Mouse (Mus musculus): ENCODE measurements around the gene Lrrc4b.

Lrrc4b gene

DNA sequence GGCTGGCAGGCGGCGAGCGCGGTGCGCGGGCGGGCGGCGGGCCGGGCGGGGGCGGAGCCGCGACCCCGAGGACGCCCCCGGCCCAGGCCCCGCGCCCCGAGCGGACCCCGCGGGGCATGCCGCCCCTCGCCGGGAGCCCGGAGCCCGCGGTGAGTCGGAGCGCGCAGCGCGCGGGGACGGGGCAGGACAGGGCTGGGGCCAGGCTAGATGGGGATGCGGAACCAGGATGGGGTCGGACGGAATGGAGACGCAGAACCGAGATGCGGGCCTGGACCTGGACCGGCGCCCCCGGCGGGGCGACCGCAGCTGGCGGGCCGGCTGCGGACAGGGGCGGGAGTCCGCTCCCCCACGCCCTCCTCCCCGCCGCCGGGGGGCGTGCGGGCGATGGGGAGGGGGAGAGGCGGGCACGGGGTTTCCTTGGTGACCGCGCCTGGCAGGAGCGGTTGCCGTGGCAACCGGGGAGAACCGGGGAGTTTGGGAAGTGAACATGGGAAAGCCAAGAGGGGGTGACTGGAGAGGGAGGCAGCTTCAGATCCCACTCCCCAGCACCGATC, at the start of gene Lrrc4b:
Gene Lrrc4b (plus strand): TSS at position 51 of the 554 bp plus-strand sequence.
- DNase-seq (ENCODE audit: low spot score in 2 of 2) = no peak

DNA sequence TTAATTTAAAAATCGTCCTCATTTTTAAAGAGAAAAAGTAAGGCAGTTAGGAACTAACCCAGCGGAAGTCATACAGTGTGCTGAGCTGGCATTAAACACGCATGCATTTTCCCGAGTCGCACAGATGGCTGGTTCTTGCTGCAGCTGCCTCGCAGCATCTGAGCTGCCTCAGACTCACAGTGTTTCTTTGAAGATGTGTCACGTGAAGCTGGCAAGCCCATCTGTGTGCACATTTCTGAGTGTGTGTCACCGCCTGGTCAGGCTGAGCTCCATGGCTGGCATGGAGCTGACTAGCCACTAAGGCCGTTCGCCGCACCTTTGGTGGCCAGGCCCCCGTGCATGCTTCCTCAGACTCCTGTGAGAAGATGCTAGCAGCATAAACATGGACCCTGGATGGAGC, 46.3 kb upstream of the Lrrc4b start:
- DNase-seq (ENCODE audit: low spot score in 2 of 2) = no peak

DNA sequence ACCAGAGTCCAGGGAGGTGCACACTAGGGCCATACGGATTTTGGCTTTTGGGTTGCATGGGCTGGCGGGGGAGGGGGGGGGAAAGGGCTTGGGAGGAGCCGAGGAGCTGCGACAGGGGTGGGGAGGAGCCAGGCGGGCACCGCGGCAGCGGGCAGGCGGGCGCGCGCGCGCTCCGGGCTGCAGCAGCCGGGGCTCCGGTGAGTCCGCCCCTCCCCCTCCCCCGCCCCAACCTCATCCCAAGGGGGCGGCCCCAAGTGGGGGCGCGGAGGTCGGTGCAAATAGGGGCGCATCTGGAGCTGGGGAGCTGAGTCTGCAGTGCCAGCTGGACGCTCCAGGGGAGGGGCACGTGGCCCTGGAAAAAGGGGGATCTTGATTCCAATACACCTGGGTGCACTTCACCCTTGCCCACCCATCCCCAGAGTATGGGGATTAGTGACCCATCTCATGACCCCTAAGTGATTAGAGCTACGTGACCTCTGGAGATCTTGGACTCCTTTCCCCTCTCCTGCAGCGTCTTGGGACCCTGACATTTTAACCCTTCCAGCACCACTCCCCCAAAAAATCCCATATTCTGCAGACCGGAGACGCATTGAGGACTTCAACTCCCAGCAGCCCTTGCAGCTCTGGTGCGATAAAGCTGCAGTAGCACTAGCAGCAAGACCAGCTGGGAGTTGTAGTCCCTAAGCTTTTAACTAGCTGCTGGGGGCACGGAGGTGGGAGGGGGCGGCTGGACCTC, 44.7 kb upstream of the Lrrc4b start, which contains the start of gene Syt3:
Gene Syt3 (plus strand): TSS at position 123 of the 736 bp plus-strand sequence.
- DNase-seq (ENCODE audit: low spot score in 2 of 2) = no peak

DNA sequence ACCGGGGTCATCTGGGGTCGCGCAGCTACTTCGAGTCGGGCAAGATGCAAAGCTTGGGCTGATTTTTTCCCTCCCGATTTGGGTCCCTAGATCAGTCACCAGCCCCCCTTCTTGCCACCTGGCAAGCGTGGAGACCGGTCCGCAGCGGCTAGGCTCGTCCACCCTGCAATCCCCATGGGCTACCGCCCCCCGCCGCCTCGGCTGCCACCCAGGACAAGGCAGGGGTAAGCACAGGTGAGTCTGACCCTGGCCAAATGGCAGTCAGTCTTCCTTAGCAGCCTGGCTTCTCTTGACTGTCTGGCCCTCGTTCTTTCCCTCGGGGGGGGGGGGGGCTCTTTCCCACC, 44.1 kb upstream of the Lrrc4b start:
- DNase-seq (ENCODE audit: low spot score in 2 of 2) = no peak

DNA sequence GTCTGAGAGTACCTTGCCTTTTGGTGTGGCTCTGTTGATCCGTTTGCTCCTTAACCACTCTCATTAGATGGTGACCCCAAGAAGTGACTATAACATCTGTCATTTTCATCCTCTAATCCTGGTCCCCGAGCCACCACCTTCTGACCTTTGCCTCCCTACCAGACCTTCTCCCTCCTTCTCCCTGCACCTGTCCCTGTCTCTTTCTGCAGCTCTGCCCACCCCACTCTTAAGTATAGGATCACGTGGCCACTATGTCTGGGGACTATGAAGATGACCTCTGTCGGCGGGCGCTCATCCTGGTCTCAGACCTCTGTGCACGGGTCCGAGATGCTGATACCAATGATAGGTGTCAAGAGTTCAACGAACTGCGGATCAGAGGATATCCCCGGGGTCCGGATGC, 43.1 kb upstream of the Lrrc4b start, which contains the start of gene 1700008O03Rik:
Gene 1700008O03Rik (minus strand): TSS at position 101 of the 400 bp plus-strand sequence.
- DNase-seq (ENCODE audit: low spot score in 2 of 2) = no peak

DNA sequence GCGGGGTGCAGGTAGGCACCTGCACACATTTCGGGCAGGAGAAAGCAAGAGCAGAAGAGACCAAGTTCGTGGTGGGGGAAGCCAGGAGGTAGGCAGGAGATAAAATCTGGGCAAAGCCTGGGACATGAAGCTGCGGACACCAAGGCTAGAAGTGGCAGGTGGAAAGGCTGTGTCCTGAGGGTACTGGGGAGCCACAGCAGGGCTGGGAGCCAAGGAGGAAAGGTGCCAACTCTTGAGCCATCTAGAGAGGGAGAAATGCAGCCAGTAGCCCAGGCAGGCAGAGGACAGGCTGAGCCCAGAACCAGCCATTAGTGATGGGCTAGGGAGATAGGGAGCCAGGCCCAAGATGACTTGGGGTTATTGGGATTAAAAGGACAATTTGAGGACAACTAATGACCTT, 37.0 kb upstream of the Lrrc4b start:
- DNase-seq (ENCODE audit: low spot score in 2 of 2) = no peak

DNA sequence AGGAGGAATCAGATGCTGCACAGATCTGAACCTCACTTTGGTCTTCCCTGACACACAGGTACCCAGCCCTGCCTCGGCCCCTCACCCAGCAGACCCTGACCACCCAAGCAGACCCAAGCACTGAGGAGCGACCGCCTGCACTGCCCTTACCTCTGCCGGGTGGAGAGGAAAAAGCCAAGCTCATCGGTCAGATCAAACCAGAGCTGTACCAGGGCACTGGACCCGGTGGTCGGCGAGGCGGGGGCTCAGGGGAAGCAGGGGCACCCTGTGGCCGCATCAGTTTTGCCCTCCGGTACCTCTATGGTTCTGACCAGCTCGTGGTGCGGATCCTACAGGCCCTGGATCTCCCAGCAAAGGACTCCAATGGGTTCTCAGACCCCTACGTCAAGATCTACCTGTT, 36.5 kb upstream of the Lrrc4b start:
- DNase-seq (ENCODE audit: low spot score in 2 of 2) = no peak

DNA sequence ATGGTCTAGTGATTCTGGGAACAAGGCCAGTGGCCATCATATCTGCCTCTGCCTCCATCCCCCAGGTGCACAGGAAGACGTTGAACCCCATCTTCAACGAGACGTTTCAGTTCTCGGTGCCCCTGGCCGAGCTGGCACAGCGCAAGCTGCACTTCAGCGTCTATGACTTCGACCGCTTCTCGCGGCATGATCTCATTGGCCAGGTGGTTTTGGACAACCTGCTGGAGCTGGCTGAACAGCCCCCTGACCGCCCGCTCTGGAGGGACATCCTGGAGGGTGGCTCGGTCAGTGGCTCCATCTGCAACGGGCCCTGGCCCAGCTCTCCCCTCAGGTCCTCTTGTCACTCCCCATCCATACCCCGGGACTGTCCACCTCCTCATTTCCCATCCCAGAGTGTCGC, 35.5 kb upstream of the Lrrc4b start:
- DNase-seq (ENCODE audit: low spot score in 2 of 2) = no peak

DNA sequence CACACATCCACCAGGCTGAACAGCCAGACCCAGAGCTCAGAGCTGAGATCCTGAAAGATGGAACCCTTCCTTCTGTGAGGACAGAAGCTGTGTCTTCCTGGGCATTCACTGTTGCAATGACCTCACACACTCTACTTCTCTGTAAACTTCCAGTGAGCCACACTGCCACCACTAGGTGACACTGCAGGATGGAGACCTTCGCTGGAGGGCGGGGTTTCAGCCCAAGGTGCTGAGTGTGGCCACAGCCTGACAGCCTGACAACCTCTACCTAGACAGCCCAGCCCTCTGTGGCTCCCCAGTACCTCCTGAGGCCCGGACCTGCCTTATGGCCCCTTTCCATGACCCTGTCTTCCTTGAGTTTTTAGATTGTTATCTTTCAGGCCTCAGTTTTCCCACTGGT, 30.2 kb upstream of the Lrrc4b start:
- DNase-seq (ENCODE audit: low spot score in 2 of 2) = peak; percentile 62 to 80

DNA sequence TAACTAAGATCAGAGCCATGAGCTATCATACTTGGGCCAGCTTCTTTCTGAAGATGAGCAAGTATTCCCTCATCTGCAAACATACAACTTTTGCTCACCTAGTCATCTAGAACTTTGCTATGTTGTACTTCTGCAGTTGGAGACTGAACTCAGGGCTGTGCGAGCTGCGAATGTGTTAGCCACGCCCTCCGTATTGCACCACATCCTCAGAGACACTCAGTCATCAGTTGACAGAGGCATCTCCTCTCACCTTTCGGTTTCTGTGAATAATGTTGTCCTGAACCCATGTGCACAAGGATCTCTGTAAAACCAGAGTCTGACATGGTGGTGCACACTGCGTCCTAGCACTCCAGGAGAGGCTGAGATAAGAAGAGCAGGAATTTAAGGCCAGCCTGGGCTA, 27.1 kb upstream of the Lrrc4b start:
- DNase-seq (ENCODE audit: low spot score in 2 of 2) = no peak

DNA sequence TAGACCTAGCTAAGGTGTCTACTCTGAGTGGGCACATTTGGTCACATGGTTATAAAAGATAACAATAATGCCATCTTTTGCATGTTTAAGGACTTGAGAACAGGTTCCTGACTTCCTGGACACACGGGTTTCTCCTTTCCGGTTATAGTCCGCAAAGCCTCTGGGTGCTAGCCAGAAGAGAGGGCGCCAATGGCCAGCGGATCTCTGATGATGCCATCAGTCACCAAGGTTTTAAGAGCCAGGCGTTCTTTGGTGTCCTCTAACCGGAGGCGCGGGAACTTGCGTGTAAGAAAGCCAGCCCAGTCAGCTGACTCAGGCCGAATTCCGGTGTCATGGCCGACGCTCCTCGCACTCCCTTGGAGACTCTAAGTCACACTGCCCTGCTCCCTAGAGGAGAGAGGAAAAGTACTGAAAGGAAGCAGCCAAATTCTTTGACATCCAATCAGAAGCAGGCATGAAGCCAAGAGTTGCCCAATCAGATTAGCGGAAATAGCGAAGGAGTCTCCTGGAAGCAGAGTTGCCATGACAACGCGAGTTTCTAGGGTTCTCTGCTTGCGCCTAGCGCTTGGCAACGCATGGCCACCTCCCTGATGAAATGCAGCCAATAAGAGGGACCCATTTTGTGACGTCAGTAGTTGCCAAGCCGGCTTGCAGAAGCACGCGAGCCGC, 23.3 kb upstream of the Lrrc4b start:
- DNase-seq (ENCODE audit: low spot score in 2 of 2) = peak; percentile 63 to 75

DNA sequence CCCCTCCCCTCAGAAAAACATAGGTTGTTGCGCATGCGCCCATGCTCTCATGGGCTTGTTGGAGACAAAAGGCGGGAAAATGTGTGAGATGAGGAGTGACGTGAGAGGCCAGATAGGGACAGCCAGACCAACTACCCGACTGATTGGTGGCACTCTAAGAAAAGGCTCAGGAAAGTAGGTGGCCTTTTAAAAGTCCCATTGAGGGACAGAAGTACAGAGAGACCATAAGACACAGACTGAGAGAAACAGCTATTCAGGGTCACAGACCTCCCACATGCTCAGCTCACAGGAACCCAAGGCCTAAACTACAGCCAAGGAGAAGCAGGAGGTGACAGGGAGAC, 22.8 kb upstream of the Lrrc4b start:
- no peak for DNase-seq (ENCODE audit: low spot score in 2 of 2)

DNA sequence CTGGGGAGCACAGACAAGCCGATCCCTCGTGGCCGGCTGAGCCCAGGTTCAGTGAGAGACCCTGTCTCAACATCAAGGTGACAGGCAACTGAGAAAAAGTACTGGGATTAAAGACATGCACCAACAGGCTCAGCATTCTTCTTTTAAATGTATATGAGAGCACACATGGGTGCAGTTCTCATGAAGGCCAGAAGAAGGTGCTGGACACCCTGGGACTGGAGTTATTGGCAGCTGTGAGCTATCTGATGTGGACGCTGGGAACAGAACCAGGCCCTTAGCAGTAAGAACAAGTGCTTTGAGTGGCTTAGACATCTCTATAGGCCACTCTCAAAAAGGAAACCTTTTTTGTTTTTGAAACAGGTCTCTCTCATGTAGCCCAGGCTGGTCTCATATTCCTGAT, 17.7 kb upstream of the Lrrc4b start:
- no peak for DNase-seq (ENCODE audit: low spot score in 2 of 2)

DNA sequence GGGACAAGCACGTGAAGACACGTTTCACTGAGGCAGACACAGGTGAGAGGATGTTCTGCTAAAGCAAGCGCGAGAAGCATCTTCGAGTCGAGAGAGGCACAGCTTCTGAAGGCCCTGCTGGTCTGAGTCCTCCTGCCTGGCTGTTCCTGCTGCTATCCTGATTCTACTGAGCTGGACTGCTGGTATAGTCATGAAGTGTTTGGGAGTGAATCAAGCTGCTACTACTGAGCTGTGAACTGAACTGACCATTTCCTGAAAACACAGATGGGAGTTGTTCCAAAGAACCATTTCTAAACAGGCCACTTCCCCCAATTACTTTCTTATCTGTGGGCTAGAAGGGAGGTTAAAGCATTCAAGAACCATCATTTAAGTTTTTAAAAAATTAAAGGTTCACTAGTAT, 15.5 kb upstream of the Lrrc4b start:
- DNase-seq (ENCODE audit: low spot score in 2 of 2) = no peak

DNA sequence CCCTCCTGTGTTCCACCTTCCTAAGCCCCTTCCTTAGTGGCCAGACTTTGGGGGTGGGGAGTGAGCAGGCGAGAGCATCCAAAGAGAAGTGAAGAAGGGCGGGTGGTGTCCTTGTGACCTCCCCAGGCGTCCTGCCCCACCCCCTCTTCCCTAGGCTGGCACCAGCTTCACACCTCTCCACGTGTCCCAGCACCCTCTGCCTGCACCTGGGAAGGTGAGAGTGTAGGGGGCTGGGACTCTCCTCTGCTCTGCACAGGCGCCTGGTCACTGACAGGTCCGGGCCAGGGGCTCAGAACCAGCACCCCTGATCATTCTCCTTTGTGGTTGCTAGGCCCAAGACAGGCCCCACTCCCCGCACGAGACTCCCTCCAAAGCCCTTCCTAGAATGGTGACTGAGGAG, 1.2 kb upstream of the Lrrc4b start:
- DNase-seq (ENCODE audit: low spot score in 2 of 2) = no peak

DNA sequence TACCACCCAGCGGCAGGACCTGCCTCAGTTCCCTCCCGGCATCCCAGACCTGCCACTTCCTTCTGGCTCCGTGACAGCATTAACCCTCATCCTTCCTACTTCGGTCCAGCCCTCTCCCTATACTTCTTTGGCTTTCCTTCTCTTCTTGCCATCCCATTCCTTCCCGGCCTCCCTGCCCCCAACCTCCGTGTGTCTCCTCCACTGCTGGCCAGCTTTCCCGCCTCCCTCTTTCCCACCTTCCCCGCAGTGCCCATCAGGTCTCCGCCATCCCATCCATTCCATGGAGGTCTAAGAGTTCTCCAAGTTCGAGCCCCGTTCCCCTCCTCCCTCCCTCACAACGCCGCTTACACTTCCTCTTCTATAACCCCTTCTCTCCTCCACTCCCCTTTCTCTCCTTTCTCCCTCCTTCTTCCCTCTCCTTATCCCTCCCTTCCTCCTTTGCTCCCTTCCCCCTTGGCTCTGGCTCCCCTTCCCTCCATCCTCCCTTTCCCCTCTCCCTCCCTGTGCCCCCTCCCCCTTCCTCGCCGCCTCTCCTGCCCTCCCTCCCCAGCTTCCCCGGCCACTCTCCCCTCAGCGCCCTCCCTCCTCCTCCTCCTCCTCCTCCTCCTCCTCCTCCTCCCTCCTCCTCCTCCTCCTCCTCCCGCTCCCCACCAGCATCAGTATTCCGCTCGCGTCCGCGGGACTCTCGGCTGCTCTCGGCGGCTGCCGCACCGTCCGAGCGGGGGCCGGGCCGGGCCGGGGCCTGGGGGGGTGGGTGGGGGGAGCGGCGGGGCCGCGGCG, 457 bp upstream of the Lrrc4b start:
- DNase-seq (ENCODE audit: low spot score in 2 of 2) = no peak

DNA sequence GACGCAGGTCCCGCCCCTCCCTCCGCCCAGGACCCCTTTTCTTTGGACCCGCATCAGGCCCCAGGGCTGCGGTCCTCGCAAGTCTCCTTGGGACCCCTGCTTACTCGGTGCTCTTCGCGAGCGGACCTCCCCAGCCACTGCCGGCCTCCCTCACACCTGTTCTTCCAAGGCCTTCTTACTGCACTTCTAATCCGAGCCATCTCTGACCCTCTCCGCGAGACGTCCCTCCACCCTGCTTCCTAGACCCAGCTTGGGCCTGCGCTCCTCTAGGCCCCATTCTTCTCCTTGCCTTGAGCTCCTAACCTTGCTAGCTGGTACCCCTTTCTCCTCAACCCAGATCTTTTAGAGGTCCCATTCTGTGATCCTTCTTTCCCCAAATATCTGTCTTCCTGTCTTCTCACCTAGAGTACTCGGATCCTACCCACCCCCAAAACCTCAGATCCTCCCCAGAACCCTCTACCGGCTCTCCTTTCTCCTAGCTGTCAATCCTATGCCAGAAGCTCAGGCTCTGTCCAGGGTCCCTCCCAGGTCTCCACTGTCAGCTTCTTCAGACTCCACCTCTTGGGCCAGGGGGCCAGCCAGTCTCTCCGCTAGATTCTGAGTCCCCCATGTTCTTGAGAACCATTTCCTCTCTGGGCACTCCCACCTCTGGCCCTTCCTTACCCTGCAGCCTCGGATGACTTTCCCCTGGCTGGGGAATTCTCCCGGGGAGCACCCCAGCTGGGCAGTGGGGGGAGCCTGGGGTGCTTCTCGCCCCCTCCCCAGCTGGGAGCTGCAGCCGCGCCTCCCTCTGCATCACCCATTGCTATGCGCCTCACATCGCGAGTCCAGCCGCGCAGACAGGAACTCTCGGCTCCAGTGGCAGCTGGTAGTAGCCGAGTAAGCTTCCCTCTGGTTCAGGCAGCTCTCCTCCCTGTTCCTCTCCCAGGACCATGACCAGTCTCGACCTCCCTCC, 993 bp downstream of the Lrrc4b start:
- no peak for DNase-seq (ENCODE audit: low spot score in 2 of 2)

DNA sequence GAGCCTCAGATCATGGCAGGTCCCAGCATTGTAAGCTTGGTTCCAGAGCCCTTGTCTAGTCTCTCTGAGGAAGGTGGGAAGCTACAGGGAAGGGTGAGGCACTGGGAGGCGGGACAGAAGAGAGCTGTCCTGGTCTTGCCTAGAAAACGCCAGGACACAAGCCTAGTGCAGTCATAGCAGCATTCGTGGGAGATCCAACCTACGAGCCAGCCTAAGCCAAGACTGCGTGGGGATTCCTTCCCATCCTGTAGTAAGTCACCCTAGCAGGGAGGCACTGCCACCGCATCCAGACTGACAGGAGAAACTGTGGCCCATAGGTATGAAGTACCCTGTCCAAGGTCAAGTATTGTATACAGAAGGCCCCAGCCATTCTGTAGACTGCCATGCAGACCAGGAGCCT, 3.7 kb downstream of the Lrrc4b start:
- no peak for DNase-seq (ENCODE audit: low spot score in 2 of 2)

DNA sequence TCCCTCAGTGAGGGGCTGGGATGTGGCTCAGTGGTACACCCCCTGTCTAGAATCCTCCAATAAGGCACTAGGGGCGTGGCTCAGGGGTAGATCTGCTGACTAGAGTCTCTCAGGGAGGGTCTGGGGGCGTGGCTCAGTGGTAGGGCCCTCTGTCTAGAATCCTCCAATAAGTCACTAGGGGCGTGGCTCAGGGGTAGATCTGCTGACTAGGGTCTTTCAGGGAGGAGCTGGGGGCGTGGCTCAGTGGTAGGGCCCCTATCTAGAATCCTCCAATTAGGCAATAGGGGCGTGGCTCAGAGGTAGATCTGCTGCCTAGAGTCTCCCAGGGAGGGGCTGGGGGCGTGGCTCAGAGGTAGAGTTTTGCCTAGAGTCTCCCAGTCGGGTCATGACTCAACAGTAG, 4.6 kb downstream of the Lrrc4b start:
- no peak for DNase-seq (ENCODE audit: low spot score in 2 of 2)

DNA sequence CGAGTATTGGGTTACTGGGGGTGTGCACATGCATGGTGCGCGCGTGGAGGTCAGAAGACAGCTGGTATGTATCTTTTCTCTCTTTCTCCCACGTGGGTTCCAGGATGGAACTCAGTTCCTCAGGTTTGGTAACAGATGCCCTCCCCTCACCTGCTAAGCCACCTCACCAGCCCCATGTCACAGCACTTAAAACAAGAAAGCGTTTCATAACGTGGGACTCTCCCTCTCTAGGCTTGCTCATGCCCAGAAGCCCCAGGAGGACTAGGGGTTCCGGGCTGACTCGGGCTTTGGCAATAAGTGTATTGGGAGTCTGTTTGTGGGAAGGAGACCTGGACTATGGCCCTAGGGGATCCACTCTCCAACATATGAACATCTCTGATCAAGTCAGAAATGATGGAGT, 5.3 kb downstream of the Lrrc4b start:
- no peak for DNase-seq (ENCODE audit: low spot score in 2 of 2)

DNA sequence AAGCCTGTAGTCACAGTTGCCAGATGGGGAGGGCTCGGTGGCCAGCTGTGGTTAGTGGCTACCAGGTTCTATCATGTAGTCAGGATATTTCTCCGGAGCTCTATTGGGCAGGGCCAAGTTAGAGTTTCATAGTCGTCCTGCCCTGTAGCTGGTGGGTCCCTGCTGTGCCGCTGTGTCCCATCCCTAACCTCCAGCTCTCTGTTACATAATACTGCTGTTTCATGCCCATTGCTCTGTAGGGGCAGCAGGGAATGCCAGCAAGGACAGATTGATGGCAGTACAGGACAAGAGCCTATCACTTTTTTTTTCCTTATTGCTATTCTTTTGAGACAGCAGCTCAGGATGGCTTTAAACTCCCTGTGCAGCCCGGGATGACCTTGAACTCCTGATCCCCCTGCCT, 7.0 kb downstream of the Lrrc4b start:
- no peak for DNase-seq (ENCODE audit: low spot score in 2 of 2)

All from spleen, postnatal 4 days (tissue).